Mouse (Mus musculus): ENCODE data around the gene Olfr1019. TPM values are rescaled to one million over a fixed set of nuclear protein-coding genes. Genes with fewer than 3 reads are reported as not detected.

Olfr1019 gene
- polyA plus RNA-seq, 1 experiment from 2014 or later: not detected

Other genes with a start within 250 kb of the Olfr1019 start
- not detected in 2 replicates for gene Olfr1000, start 233.6 kb downstream of the Olfr1019 start, polyA plus RNA-seq (2014; fragmentation: Nextera tagmentation; extraction: Ambion mirVana)
- gene Olfr1002, start 194.8 kb downstream of the Olfr1019 start, polyA plus RNA-seq (2014; fragmentation: Nextera tagmentation; extraction: Ambion mirVana): not detected in 2 replicates
- not detected in 2 replicates for gene Olfr154, start 181.0 kb downstream of the Olfr1019 start, polyA plus RNA-seq (2014; fragmentation: Nextera tagmentation; extraction: Ambion mirVana)
- not detected in 2 replicates for gene Olfr1006, start 166.7 kb downstream of the Olfr1019 start, polyA plus RNA-seq (2014; fragmentation: Nextera tagmentation; extraction: Ambion mirVana)
- gene Olfr1008, start 156.1 kb downstream of the Olfr1019 start, polyA plus RNA-seq (2014; fragmentation: Nextera tagmentation; extraction: Ambion mirVana): not detected in 2 replicates
- gene Olfr1009, start 130.1 kb downstream of the Olfr1019 start, polyA plus RNA-seq (2014; fragmentation: Nextera tagmentation; extraction: Ambion mirVana): not detected in 2 replicates
- not detected in 2 replicates for gene Olfr1012, start 82.7 kb downstream of the Olfr1019 start, polyA plus RNA-seq (2014; fragmentation: Nextera tagmentation; extraction: Ambion mirVana)
- gene Olfr1013, start 78.4 kb downstream of the Olfr1019 start, polyA plus RNA-seq (2014; fragmentation: Nextera tagmentation; extraction: Ambion mirVana): not detected in 2 replicates
- gene Olfr1014, start 72.8 kb downstream of the Olfr1019 start, polyA plus RNA-seq (2014; fragmentation: Nextera tagmentation; extraction: Ambion mirVana): not detected in 2 replicates
- not detected in 2 replicates for gene Olfr1015, start 63.5 kb downstream of the Olfr1019 start, polyA plus RNA-seq (2014; fragmentation: Nextera tagmentation; extraction: Ambion mirVana)
- gene Olfr1016, start 42.9 kb downstream of the Olfr1019 start, polyA plus RNA-seq (2014; fragmentation: Nextera tagmentation; extraction: Ambion mirVana): not detected in 2 replicates
- not detected in 2 replicates for gene Olfr1018, start 27.0 kb downstream of the Olfr1019 start, polyA plus RNA-seq (2014; fragmentation: Nextera tagmentation; extraction: Ambion mirVana)
- not detected in 2 replicates for gene Olfr1020, start 1.5 kb upstream of the Olfr1019 start, polyA plus RNA-seq (2014; fragmentation: Nextera tagmentation; extraction: Ambion mirVana)
- not detected in 2 replicates for gene Olfr1022, start 23.1 kb upstream of the Olfr1019 start, polyA plus RNA-seq (2014; fragmentation: Nextera tagmentation; extraction: Ambion mirVana)
- gene Olfr1023, start 40.2 kb upstream of the Olfr1019 start, polyA plus RNA-seq (2014; fragmentation: Nextera tagmentation; extraction: Ambion mirVana): not detected in 2 replicates
- gene Olfr1024, start 59.6 kb upstream of the Olfr1019 start, polyA plus RNA-seq (2014; fragmentation: Nextera tagmentation; extraction: Ambion mirVana): not detected in 2 replicates
- not detected in 2 replicates for gene Olfr1025-ps1, start 69.7 kb upstream of the Olfr1019 start, polyA plus RNA-seq (2014; fragmentation: Nextera tagmentation; extraction: Ambion mirVana)
- not detected in 2 replicates for gene Olfr1026, start 76.1 kb upstream of the Olfr1019 start, polyA plus RNA-seq (2014; fragmentation: Nextera tagmentation; extraction: Ambion mirVana)
- not detected in 2 replicates for gene Olfr1028, start 105.0 kb upstream of the Olfr1019 start, polyA plus RNA-seq (2014; fragmentation: Nextera tagmentation; extraction: Ambion mirVana)
- gene Olfr1029, start 128.4 kb upstream of the Olfr1019 start, polyA plus RNA-seq (2014; fragmentation: Nextera tagmentation; extraction: Ambion mirVana): not detected in 2 replicates
- gene Olfr1030, start 133.8 kb upstream of the Olfr1019 start, polyA plus RNA-seq (2014; fragmentation: Nextera tagmentation; extraction: Ambion mirVana): not detected in 2 replicates
- not detected in 2 replicates for gene Olfr1031, start 144.8 kb upstream of the Olfr1019 start, polyA plus RNA-seq (2014; fragmentation: Nextera tagmentation; extraction: Ambion mirVana)
- gene Olfr1032, start 160.1 kb upstream of the Olfr1019 start, polyA plus RNA-seq (2014; fragmentation: Nextera tagmentation; extraction: Ambion mirVana): not detected in 2 replicates
- gene Olfr1033, start 175.2 kb upstream of the Olfr1019 start, polyA plus RNA-seq (2014; fragmentation: Nextera tagmentation; extraction: Ambion mirVana): not detected in 2 replicates
- gene Olfr1034, start 200.4 kb upstream of the Olfr1019 start, polyA plus RNA-seq (2014; fragmentation: Nextera tagmentation; extraction: Ambion mirVana): not detected in 2 replicates
- gene Olfr1036, start 228.5 kb upstream of the Olfr1019 start, polyA plus RNA-seq (2014; fragmentation: Nextera tagmentation; extraction: Ambion mirVana): not detected in 2 replicates
- not detected in 2 replicates for gene Olfr1037, start 241.9 kb upstream of the Olfr1019 start, polyA plus RNA-seq (2014; fragmentation: Nextera tagmentation; extraction: Ambion mirVana)

All from hindbrain, embryonic 11.5 days (tissue).